Mouse (Mus musculus) lung, postnatal 0 days (tissue): ENCODE measurements around the gene Tectb. TPM values are rescaled to one million over a fixed set of nuclear protein-coding genes. Genes with fewer than 3 reads are reported as not detected.
A peak's percentile ranks its signal among the peaks of the same experiment; 100 is the strongest.

Experiments
- ATAC-seq: fragments of 200-750 bp; cut with Nextera tagmentation; 2 replicates; pipeline ENCODE4 v1.8.0; 2017; ENCODE audit warnings: moderate library complexity
- DNase-seq: peaks from one replicate; pipeline ENCODE4 v3.0.0-alpha.2; 2016; ENCODE audit warnings: low spot score
- H3K27ac ChIP-seq: fragments of 300-500 bp; sonication (generic); 2 replicates; pipeline ENCODE4 v1.5.1; 2014; ENCODE audit warnings: antibody characterized with exemption, mild to moderate bottlenecking, low read length, mixed read lengths
- H3K27me3 ChIP-seq: fragments of 300-500 bp; sonication (generic); replicated peaks from 2 replicates; pipeline ENCODE4 v1.6.1; 2014; ENCODE audit warnings: low read length, mixed read lengths; ENCODE audit not compliant: insufficient read depth
- H3K36me3 ChIP-seq: fragments of 300-500 bp; sonication (generic); 2 replicates; pipeline ENCODE4 v1.6.1; 2014; ENCODE audit warnings: low read length, mixed read lengths; ENCODE audit not compliant: insufficient read depth
- H3K4me1 ChIP-seq: fragments of 300-500 bp; sonication (generic); 2 replicates; pipeline ENCODE4 v1.6.1; 2014; ENCODE audit warnings: antibody characterized with exemption, low read depth, low read length, mixed read lengths; ENCODE audit not compliant: insufficient read depth
- H3K4me2 ChIP-seq: fragments of 300-500 bp; sonication (generic); replicated peaks from 2 replicates; pipeline ENCODE4 v1.6.1; 2014; ENCODE audit warnings: low read depth, mild to moderate bottlenecking, low read length, moderate library complexity, mixed read lengths
- H3K4me3 ChIP-seq: fragments of 300-500 bp; sonication (generic); 2 replicates; pipeline ENCODE4 v1.5.1; 2014; ENCODE audit warnings: low read depth, low read length
- H3K9ac ChIP-seq: fragments of 300-500 bp; sonication (generic); replicated peaks from 2 replicates; pipeline ENCODE4 v1.6.1; 2014; ENCODE audit warnings: low read depth, mild to moderate bottlenecking
- H3K9me3 ChIP-seq: fragments of 300-500 bp; sonication (generic); 2 replicates; pipeline ENCODE4 v1.6.1; 2016; ENCODE audit warnings: low read length, mixed read lengths
- CTCF ChIP-seq: IDR thresholded peaks from 2 replicates; pipeline ENCODE4 v1.5.1; 2016; ENCODE audit warnings: antibody characterized with exemption, mild to moderate bottlenecking
- EP300 ChIP-seq: IDR thresholded peaks from 2 replicates; pipeline ENCODE4 v1.6.1; 2016; ENCODE audit warnings: antibody characterized with exemption, mild to moderate bottlenecking, control low read depth
- WGBS: fragments of 180-500 bp; shearing (Covaris S2); extraction: QIAGEN DNeasy Blood & Tissue Kit; methylation state at CpG from one replicate; pipeline ENCODE4 v1.1.7; 2014; 5-methylcytosine and 5-hydroxymethylcytosine counted together
- polyA plus RNA-seq: library from polyadenylated mRNA; unstranded; fragments of >200 nt; fragmentation: Nextera tagmentation; extraction: Ambion mirVana; gene quantifications from 2 replicates; pipeline ENCODE4 v1.2.1, GENCODE M21; 2015

Gene Tectb
- polyA plus RNA-seq, 1 experiment from 2014 or later, result 0.21 TPM

GRCm38 (mm10) chr19:55194520-55195170 lies 14.1 kb downstream of the Tectb start:
- H3K9ac ChIP-seq, result no peak overlapping the region
- TF ChIP-seq EP300, result peak; percentile 71
- no peak for TF ChIP-seq CTCF
- no peaks in the 10 kb centered on the region for H3K36me3 ChIP-seq
- H3K4me2 ChIP-seq, result no peak overlapping the region
- no peaks in the 10 kb centered on the region for H3K27me3 ChIP-seq
- H3K27ac ChIP-seq, result peak overlapping the region; percentile 75
- no peaks in the 10 kb centered on the region for H3K9me3 ChIP-seq
- peak; percentile 55 for ATAC-seq
- WGBS, result 48% methylated on average over 7 of the region's 7 CpGs
- peak; percentile 82 for DNase-seq
- H3K4me1 ChIP-seq, result peaks cover 20% of the 10 kb centered on the region; the same call in 1 of the 2 replicates
- H3K4me3 ChIP-seq, result no peak overlapping the region

DNA sequence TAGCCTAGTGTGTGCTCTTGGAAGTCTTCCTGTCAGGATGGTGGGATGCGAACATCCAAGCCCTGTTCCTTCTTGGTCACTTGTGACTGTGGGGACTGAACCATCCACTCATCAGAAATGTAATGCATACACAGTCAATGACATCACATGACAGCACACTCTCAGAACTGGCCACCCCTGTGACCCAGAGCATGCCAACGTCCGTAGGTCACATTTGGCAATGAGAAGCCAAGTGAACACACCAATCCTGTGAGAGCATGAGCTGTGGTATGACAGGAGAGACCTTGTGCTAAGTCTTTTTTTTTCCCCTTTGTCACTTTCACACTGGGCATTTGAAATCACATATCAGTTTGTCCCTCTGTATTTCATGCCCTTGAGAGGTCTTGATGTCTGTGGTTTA lies 15.0 kb downstream of the Tectb start:
- H3K9me3 ChIP-seq, result no peaks in the 10 kb centered on the region
- 43% methylated on average over 3 of the region's 3 CpGs for WGBS
- no peak for ATAC-seq

GRCm38 (mm10) chr19:55198303-55198702 lies 17.8 kb downstream of the Tectb start:
- Histone ChIP-seq H3K4me3 (no peak overlapping the region), H3K4me1 (peaks cover 8% of the 10 kb centered on the region; the same call in 1 of the 2 replicates), H3K36me3 (no peaks in the 10 kb centered on the region), H3K27me3 (no peaks in the 10 kb centered on the region), H3K4me2 (no peak overlapping the region), H3K9ac (no peak overlapping the region), H3K9me3 (no peaks in the 10 kb centered on the region), H3K27ac (no peak overlapping the region)
- TF ChIP-seq CTCF, result peak; percentile 88
- TF ChIP-seq EP300, result peak; percentile 41; the same call in 1 of the 2 replicates
- WGBS, result 22% methylated on average over 5 of the region's 5 CpGs
- ATAC-seq (peak; percentile 57), DNase-seq (peak; percentile 84)

More for the DNA sequence above, 15.0 kb downstream of the Tectb start:
- no peak for TF ChIP-seq CTCF
- no peak for TF ChIP-seq EP300
- no peaks in the 10 kb centered on the region for H3K36me3 ChIP-seq
- H3K4me2 ChIP-seq, result no peak overlapping the region
- DNase-seq, result peak; percentile 44
- peaks cover 20% of the 10 kb centered on the region; the same call in 1 of the 2 replicates for H3K4me1 ChIP-seq
- H3K4me3 ChIP-seq, result no peak overlapping the region
- H3K9ac ChIP-seq, result no peak overlapping the region
- peak overlapping the region; percentile 75 for H3K27ac ChIP-seq
- no peaks in the 10 kb centered on the region for H3K27me3 ChIP-seq

DNA sequence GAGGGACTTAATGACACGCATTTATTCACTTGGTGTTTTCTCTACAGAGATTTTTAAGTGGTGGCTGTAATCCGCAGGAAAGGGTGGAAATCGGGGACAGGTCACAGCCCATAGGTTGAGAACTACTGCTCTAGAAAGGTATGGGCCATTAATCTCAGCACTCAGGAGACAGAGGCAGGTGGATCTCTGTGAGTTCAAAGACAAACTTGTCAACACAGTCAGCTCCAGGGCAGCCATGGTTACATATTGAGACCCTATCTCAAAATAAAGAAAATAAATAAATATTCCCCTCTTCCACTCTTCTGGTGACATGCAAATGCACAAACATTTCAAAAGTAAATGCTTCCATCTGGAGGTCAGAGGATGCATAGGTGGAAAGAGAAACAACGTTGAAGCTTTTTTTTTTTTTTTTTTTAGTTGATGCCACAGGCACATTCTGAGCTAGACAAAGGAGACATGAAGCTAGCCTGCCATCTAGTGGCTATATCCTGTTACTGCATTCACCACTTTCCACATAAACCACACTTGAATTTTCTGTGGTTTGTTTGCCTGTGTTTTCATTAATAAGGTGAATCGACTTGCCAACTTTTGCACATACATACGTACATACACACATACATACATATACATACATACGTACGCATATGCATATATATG lies 26.1 kb downstream of the Tectb start:
- Histone ChIP-seq H3K4me1 (no peaks in the 10 kb centered on the region), H3K9ac (no peak overlapping the region), H3K9me3 (no peaks in the 10 kb centered on the region), H3K27ac (no peak overlapping the region), H3K4me2 (no peak overlapping the region), H3K36me3 (no peaks in the 10 kb centered on the region), H3K4me3 (no peak overlapping the region), H3K27me3 (no peaks in the 10 kb centered on the region)
- ATAC-seq, result peak; percentile 41; the same call in 1 of the 2 replicates
- peak; percentile 79 for DNase-seq
- 36% methylated on average over 8 of the region's 8 CpGs for WGBS
- TF ChIP-seq CTCF (peak; percentile 89), EP300 (no peak)

DNA sequence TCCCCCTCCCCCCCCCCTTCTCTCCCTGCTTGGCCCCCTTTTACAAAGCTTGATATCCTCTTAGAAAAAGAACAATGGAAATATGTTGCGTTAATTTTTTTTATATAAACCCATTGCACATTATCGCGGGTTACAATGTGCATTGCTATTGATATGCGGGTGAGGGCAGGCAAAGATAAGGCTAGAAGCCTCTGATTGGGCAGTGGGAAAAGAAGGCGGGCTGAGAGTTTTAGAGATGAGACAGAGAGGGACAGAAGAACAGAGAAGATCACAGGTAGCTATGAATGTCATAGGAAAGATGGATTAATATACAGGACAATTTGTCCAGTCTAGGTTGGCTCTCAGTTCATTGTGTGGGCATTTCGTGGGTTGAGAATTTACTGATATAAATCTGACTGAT lies 26.7 kb downstream of the Tectb start:
- ATAC-seq (no peak), DNase-seq (no peak)
- 52% methylated on average over 6 of the region's 6 CpGs for WGBS
- no peak for TF ChIP-seq EP300
- TF ChIP-seq CTCF, result no peak
- H3K27me3 ChIP-seq, result no peaks in the 10 kb centered on the region
- H3K9me3 ChIP-seq, result no peaks in the 10 kb centered on the region
- no peak overlapping the region for H3K27ac ChIP-seq
- H3K4me1 ChIP-seq, result no peaks in the 10 kb centered on the region
- no peak overlapping the region for H3K9ac ChIP-seq
- no peak overlapping the region for H3K4me3 ChIP-seq
- no peaks in the 10 kb centered on the region for H3K36me3 ChIP-seq
- H3K4me2 ChIP-seq, result no peak overlapping the region

DNA sequence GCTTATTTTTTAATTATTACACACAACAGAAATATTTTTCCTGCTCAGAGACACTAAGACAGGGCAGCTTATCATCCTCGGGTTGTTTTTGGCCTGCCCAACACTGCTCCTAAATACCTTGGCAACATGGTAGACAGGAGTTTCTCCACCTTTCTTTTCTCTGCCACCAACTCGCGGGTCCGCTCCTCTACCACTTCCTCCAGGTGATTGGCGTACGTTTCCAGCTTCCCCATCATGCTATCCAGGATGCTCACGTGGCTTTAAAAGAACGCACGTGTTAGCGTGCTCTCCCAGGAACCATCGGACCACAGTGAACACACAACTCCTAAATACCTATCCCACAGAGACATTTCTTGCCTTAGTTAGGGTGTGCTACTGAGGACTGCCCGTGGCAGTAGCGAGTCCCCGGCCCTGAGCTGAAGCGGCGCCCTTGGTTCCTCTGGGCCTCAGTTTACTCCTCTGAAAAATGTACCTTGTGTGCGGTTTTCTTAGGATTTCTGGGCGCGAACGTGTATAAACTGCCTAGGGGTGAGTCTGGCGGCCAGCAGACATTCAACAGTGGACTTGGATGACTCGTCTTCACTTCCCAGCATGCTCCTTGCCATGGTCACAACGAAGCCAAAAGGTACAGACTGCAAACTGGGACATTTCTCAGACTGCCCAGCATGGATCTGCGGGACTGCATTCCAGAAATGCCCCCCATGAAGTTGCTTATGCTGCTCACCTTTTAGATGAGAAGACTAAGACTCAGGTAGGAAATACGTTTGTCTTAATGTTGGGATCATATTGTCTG lies 27.4 kb downstream of the Tectb start:
- H3K4me3 ChIP-seq, result no peak overlapping the region
- DNase-seq, result no peak
- no peaks in the 10 kb centered on the region for H3K36me3 ChIP-seq
- no peak overlapping the region for H3K9ac ChIP-seq
- H3K9me3 ChIP-seq, result no peaks in the 10 kb centered on the region
- WGBS, result 57% methylated on average over 25 of the region's 25 CpGs
- H3K27ac ChIP-seq, result no peak overlapping the region
- TF ChIP-seq CTCF, result no peak
- no peak overlapping the region for H3K4me2 ChIP-seq
- no peak for ATAC-seq
- H3K27me3 ChIP-seq, result no peaks in the 10 kb centered on the region
- no peaks in the 10 kb centered on the region for H3K4me1 ChIP-seq
